Mouse (Mus musculus) urinary bladder, postnatal 25 days (tissue): ENCODE data around the gene Il6ra.
A peak's percentile ranks its signal among the peaks of the same experiment; 100 is the strongest.

Experiments
- DNase-seq: peaks from one replicate; pipeline ENCODE4 v3.0.0; 2022; ENCODE audit warnings: low spot score

The Il6ra gene

GRCm38 (mm10) chr3:89847596-89847995 is 65.4 kb downstream of the Il6ra start:
- no peak for DNase-seq

DNA sequence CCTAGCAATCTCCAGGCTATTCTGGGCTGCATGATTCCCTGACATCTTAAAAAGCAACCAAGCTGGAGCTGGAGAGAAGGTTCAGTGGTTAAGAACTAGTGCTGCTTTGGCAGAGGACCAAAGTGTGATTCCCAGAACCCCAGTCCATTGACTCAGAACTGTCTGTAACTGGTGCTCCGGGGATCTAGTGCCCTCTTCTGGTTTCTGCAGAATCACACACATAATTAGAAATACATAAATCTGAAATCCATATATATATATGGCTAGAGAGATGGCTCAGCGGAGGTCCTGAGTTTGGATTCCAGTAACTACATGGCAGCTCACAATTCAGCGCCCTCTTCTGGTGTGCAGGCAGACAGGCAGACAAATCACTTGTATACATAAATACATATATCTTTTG is 65.9 kb downstream of the Il6ra start:
- DNase-seq, result no peak

DNA sequence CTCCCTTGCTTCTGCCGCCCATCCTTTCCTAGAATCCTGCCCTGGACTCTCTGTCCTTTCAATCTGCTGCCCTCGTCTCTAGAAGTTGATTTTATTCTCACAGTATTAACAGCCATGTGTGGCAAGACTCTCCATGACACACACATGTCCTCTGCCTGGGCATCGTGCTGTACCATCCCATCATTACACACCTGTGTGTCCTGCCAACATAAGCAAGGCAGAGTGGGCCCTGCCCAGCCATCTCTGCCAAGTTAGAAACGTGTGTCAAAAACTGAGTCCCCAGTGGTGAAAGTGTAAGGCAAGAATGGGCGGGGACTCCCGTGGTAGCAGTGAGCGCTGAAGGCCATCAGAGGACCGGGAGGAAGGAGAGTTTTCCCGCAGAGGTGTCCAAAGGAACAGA is 67.2 kb downstream of the Il6ra start:
- no peak for DNase-seq

DNA sequence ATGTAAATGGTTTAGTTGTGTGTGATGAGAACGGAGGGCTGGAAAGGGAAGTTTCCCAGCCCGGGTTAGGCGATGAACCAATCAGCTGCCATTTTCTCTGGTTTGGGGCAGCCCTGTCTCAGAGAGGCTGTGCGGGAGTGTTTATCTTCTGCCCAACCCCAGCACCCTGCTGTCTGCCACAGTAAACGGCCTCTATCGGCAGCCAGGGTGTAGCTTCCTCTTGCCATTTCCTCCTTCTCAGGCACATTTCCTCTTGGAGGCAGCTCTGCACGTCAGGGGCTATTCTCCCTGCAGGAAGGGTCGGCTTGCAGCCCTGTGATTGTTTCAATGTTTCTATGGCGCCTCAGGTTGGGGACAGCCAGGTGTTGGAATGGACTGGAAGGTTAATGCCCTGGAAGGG is 69.8 kb downstream of the Il6ra start:
- no peak for DNase-seq

- DNase-seq, result no peak
Measured at GRCm38 (mm10) chr3:89842258-89842657, 70.7 kb downstream of the Il6ra start.

DNA sequence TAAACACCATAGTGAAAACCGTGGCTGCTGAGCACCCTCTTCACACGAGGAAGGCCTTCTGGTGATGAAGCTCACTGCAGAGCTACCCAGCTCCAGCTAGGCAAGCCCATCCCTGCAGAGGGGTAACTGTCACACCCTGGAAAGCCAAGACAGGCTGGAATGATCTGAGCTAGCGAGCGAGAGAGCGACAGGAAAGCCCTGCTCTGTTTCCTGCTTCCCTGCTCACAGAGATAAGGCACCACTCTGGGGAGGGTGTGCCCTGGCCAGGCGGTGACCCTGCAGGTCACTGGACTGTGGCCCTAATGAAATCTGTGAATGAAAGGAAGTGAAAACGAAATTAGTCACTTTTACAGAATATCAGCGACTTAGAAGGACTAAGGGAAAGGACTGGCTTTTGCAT is 77.6 kb downstream of the Il6ra start:
- DNase-seq, result no peak

DNA sequence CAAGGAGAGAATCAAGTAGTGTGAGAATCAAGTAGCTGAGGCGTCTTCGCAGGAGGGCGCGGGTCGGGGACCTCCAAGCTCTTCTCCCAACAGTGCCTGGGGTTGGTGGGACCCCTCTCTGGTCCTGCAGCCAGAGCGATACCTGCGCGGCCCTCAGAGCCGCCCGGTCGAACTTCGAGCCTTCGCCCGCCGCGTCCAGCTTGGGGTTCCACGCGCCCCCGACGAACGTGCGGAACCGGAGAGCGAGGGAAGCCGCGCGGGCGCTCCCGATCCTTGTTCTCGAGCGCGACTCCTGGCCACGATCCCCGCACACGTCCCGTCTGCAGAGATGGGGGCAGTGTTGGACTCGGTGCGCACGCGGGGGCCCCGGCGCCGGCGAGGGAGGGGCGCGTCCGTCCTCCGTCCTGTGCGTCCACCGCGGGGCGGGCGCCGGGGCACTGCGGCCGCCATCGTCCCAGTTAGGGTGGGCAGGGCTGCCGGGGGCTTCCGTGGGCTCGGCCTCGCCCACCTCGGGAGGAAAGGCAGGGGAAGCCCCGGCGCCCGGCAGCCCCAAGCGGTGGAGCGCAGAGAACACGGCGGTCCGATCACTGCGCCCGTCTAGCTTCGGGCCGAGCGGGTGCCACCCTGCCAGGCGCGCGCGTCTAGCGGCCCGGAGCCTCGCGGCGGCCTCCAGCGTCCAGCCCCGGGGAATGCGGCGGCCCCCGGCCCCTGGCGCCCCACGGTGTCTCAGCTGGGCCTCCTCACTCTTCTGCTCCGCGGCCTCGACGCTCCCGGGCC is 82.0 kb downstream of the Il6ra start, which contains the start of gene She:
Gene She, plus strand, starts transcription at position 556 of the 777 bp plus-strand sequence.
- DNase-seq, result no peak

- DNase-seq, result no peak
Measured at GRCm38 (mm10) chr3:89826295-89826694, 86.7 kb downstream of the Il6ra start.

DNA sequence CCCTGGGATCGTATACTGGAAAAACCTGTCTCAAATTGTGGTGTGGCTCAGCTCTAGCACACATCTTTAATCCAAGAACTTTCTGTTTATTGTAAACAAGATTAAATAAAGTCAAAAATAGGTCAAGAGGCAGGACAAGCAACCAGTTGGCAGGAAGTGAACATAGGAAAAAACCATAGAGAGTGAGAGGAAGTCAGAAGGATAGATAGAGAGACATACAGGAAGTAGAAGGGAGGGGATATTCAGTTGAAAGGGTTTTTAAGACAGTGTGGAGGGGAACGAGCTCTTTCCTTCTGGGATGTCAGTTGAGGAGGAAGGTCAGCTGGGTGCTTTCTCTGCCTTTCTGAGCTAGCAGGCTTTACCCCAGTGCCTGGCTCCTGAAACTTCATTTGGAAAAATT is 89.4 kb downstream of the Il6ra start:
- no peak for DNase-seq

GRCm38 (mm10) chr3:89821548-89822480 is 91.2 kb downstream of the Il6ra start:
- DNase-seq, result no peak

DNA sequence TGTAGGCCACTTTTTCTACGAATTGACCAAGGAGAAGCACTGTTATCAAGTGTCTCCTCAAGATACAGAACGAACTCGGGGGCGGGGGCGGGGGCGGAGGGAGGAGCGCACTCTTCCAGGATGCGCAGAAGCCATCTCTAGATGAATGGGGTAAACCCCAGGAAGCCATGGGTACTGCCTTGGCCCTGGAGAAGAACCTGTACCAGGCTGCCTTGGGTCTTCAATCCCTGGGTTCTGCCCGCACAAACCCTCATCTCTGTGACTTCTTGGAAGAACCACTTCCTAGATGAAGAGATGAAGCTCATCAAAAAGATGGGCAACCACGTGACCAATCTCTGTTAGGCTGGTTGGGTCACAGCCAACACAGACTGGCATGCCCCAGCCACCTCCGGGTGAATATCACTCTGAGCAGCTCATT is 91.9 kb downstream of the Il6ra start:
- no peak for DNase-seq

DNA sequence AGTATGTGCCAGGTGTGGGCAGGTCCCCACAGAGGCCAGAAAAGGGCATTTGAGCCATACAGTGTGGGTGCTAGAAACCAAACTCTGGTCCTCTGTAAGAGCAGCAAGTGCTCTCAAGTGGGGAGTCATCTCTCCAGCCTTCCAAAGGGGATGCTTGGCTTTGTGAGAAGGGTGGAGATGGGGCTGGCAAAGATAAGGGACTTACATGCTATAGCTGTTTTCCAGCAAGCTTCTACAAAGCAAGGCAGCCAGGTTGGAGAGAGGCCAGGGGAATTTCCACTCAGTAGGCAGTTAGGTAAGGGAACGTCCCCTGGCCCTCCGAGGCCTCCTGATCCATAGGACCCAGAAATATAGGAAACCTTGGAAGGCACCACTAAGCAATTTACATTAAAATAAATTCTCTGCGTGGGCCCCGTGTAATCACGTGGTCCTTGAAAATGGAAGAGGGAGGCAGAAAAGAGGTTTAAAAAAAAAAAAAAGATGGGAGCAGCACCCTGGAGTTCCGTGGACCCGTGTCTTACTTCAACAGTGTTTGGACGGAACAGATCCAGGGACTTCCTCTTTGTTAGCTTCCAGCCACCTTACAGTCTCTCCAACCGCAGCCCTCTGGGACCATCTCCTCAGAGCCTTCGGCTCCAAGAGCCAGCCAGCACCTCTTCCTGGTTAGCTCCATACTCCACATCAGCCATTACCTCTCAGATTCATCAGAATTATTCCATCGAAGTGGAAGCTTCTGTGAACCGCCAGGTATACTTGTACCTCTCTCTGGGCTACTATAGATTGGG is 92.5 kb downstream of the Il6ra start:
- no peak for DNase-seq

GRCm38 (mm10) chr3:89819897-89820296 is 93.1 kb downstream of the Il6ra start:
- no peak for DNase-seq

GRCm38 (mm10) chr3:89818605-89819004 is 94.4 kb downstream of the Il6ra start:
- DNase-seq, result no peak

DNA sequence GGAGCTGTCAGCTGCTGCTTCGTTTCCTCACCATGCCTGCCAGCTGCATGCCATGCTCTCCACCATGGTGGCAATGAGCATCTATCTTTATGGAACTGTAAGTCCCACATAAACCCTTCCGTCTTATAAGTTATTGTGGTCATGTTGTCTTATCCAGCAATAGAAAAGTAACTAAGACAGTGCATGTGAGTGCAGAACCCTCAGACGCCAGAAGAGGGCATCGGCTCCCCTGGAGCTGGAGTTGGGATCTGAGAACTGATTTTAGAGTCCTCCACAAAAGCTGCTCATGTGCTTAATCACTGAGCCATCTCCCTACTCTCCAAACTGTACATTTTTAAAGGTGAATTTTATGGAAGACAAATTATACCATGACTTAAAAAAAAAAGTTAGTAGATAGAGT is 95.9 kb downstream of the Il6ra start:
- peak; percentile 38 for DNase-seq
